20 mouse cellular contexts compared by ENCODE assay signal in the genomic region with DNA sequence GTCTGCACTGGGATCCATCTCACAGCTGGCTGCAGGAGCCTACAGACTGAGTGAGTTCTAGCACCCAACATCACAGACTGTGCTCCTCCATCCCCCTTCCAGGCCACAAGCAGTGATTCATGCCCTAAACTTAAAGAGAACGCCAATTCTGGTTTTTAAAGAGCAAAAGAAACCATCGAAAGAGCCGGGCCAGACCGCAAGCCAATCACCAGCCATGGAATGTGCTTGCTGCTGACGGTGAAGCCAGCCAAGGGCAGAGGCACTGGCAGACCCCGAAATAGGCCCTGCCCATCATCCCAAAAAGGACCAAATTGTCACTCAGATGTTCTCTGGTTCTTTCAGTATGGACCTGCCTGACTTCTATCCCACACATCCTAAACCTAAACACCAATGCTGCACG. TPM values are rescaled to one million over a fixed set of nuclear protein-coding genes. Genes with fewer than 3 reads are reported as not detected.
"Had no signal": no experiment of that assay in that cellular context is flagged by ENCODE, and none has a peak within 500 bp of the region (broad histone marks: within the 10 kb centered on the region; RNA-seq: fewer than 3 reads in every experiment).

No protein-coding gene starts in this region.

- H3K4me1 ChIP-seq: lung, embryonic 15.5 days; midbrain, embryonic 12.5 days; neural tube, embryonic 12.5 days; stomach, embryonic 15.5 days had no signal

- H3K27ac ChIP-seq: lung, embryonic 15.5 days; macrophage; midbrain, embryonic 12.5 days; neural tube, embryonic 12.5 days; stomach, embryonic 15.5 days; stomach, postnatal 0 days had no signal

- H3K9ac ChIP-seq: liver, postnatal 0 days; lung, embryonic 15.5 days; midbrain, embryonic 12.5 days; neural tube, embryonic 12.5 days; stomach, embryonic 15.5 days had no signal

- DNase-seq: liver, postnatal 0 days; lung, adult 2 months; lung, postnatal 14 days; lung, postnatal 36 days; midbrain, embryonic 14.5 days; right cerebral cortex, postnatal 14 days; thymus, adult 2 months; thymus, postnatal 25 days; thymus, postnatal 4 days had no signal

- H3K9me3 ChIP-seq: lung, embryonic 15.5 days; megakaryocyte, embryonic 14.5 days; midbrain, embryonic 12.5 days; neural tube, embryonic 12.5 days; stomach, embryonic 15.5 days had no signal

- ATAC-seq: liver, postnatal 0 days; lung, postnatal 0 days had no signal

- H3K36me3 ChIP-seq: lung, embryonic 15.5 days; midbrain, embryonic 12.5 days; neural tube, embryonic 12.5 days; stomach, embryonic 15.5 days had no signal

- H3K4me2 ChIP-seq: lung, embryonic 15.5 days; midbrain, embryonic 12.5 days; neural tube, embryonic 12.5 days; stomach, embryonic 15.5 days had no signal

- H3K4me3 ChIP-seq: lung, embryonic 15.5 days; megakaryocyte, embryonic 14.5 days; midbrain, embryonic 12.5 days; neural tube, embryonic 12.5 days; stomach, embryonic 15.5 days had no signal

RNA-seq across cellular contexts. Expression of a gene that starts 6.7 kb away (rescaled TPM):
- total RNA-seq: megakaryocyte progenitor cell, adult 5-6 weeks; monocyte, adult 5-6 weeks; neutrophil, adult 5-6 weeks had no signal
- polyA plus RNA-seq: macrophage had no signal
